Mouse (Mus musculus): ENCODE results near the gene Zcchc8.

Zcchc8 gene

DNA sequence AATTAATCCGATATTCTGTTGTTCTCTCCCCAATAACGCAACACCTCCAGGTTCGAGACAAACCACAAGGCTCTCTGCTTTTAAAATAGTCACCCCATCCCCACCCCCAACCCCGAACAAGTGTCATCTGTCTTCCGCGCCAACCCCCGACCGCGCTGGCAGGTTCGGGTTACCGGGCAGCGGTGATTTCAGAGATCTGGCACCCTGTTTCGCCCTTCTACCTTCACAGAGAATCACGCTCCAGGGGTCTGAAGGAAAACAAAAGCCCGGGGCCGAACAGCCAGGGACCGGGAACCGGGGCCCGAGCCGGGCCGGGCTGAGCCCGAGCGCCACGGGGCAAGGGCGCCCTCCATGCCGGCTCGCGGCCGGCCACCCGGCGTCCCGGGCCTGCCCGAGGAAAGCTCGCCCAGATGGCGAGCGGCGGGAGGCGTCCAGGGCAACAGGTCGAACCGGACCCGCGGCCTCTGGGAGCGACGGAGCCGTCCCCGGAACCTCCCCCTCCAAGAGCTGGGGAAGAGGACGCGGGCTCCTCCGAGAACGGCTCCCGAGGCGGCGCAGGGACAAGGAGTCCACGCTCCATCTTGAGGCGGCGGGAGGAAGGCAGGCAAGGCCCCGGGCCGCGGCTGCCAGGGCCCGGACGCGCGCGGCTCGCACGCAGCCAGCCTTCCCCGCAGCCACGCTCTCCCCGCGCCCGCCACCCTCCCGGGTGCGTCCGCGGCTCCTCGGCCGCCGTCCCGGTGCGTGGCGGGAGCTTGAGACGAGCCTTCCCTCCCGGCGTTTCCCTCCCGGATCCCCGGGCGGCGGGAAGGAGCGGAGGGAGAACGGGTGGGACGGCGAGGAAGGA lies 37.3 kb downstream of the Zcchc8 start:
- DNase-seq = peak; percentile 72

DNA sequence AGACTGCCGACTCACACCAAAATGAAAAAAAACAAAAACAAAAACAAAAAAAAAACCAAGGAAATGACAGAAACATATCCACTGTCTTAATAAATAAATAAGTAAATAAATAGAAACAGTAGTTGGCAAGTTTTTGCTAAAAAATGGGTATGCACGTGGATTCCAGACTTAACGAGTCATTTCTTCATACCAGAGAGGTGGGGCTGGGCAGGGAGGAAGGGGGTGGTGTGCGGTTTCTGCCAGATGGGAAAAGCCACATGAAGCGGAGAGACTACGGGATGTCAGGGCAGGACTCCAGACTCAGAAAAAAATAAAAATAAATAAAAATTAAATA lies 37.9 kb downstream of the Zcchc8 start:
- DNase-seq = peak; percentile 37

DNA sequence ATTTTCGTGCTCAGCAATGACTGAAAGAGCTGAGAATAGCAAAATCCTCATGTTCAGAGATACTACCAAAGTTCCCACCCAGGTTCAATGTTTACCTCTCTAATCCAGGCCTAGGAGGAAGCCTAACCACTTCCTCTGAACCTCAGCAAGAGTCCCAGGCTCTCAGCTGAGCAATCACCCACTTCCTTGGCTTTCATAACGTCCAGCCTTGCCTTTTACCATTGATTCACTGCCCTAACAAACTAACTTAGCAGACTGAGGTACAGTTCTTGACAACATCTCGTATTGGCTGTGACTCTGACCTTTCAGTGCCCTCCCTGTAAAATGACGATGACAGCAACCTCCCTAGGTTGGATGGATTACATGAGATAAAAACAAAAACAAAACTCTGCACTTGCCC lies 38.5 kb downstream of the Zcchc8 start:
- no peak for DNase-seq

DNA sequence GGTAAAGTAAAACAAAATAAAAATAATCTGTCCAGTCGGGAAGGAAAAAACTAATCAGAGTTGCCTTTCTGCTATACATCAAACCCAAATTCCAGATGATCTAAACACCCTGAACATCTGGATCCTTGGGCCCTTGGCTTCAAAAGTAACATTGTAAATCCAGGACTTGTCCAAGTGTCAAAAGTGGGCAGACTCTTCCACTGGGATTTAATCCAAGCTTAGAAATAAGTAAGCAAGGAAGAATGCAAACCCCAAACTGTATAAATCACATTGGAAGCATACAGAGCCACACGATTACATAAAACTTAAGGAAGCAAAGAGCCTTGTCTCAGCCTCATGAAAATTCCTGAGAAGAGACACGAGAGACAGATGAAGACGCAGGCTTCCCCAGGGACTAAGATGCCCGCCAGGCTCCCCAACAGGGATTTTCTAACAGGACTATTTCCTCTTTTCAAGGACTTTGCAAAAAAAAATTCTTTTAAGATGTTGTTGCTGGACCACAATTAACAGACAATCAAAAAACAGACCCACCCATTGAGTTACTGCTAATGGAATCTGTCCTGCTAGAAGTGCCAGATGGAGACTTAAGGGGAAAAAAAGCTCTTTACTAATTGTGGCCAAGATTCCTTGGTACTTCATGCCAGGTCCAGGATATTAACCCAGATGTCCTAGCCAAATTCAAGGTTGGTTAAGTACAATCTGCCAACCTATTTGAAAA lies 41.2 kb downstream of the Zcchc8 start:
- DNase-seq = no peak

DNA sequence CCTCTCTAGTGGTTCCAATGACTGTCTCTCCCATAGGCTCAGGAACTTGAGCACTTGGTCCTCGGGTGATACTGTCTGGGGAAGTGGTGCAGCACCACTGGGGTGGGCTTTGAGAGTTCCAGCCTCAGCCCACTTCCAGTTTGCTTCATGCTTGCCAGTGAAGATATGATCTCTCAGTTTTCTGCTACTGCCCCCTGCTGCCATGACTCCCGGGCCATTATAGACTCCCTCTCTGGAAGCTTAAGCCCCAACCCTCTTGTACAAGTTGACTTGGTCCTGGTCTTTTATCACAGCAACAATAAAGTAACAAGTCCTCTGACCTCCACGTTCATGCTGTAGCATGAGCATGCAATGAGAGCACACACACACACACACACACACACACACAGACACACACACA lies 41.8 kb downstream of the Zcchc8 start:
- no peak for DNase-seq

DNA sequence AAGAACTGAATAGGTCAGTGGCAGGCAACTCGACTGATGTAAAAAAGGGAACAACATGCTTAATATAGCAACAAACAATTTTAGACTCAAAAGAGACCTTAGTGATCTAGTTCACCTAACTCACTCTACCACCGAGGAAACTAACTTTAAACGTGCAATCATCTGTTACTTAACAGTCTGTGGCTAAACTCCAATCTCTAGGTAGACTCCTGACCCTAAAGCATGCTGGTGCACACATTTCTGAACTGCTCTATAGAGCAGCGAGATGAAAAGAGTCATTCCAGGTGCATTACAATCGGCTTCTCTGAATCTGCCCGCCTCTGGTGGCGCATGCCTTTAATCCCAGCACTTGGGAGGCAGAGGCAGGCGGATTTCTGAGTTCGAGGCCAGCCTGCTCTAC lies 45.2 kb downstream of the Zcchc8 start:
- no peak for DNase-seq

DNA sequence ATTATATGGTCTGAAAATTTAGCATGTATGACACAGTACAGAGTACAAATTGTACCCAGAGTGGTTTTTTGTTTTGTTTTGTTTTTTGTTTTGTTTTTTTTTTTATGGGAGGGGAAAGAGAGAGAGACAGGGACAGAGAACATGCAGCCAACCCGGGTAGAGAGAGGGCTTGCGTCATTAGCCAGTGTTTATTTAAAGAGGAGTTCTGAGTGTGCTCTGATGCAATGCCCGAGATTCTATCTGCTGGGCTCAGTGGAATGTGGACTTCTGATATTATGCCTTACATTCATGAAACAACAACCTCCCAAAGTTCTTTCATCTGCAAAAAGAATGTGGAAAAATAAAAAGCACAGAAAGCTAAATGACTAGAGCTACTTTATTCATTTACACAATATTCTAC lies 45.7 kb downstream of the Zcchc8 start:
- DNase-seq = no peak

DNA sequence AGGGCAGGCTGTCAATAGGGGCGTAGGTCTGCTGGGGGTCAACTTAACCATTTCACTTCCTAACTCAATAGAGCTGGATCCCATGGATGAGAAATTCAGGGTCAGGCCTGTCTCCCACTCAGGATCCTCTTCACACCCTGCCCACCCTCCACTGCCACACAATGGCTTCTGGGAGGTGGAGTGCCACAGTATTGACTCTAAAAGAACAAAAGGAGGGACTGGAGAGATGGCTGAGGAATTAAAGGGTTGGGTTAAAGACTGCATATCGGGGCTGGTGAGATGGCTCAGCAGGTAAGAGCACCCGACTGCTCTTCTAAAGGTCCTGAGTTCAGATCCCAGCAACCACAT lies 49.5 kb downstream of the Zcchc8 start:
- DNase-seq = no peak

DNA sequence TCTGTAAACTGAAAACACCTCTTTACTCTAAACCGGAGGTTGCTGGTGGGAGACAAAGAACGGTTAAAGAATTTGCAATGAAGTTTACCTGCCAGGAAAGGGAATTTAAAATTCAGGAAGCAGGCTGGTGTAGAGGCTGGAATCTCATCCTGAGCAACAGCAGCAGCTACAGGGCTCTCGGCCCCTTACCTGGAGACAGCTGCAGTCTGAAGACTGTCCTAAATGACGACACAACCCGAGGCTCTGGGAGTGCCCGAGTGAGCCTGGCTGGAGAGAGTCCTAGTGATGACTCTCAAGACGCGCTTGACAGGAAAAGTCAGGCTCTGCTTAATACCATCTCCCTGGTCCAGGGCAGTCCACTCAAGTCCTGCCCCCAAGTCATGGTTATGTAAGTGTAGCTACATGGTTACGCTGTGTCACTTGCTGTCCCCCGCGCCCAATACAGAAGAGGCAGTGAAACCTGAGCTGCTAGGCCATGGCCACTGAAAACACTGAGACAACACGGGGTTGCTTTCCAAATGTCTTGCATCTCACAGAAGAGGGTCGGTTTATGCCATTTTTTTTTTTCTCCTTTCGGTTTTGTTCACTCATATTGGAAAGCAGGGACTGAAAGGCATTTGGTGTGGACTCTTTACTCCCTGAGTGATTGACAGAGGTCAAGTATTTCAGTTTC lies 50.0 kb downstream of the Zcchc8 start:
- DNase-seq = peak; percentile 27

DNA sequence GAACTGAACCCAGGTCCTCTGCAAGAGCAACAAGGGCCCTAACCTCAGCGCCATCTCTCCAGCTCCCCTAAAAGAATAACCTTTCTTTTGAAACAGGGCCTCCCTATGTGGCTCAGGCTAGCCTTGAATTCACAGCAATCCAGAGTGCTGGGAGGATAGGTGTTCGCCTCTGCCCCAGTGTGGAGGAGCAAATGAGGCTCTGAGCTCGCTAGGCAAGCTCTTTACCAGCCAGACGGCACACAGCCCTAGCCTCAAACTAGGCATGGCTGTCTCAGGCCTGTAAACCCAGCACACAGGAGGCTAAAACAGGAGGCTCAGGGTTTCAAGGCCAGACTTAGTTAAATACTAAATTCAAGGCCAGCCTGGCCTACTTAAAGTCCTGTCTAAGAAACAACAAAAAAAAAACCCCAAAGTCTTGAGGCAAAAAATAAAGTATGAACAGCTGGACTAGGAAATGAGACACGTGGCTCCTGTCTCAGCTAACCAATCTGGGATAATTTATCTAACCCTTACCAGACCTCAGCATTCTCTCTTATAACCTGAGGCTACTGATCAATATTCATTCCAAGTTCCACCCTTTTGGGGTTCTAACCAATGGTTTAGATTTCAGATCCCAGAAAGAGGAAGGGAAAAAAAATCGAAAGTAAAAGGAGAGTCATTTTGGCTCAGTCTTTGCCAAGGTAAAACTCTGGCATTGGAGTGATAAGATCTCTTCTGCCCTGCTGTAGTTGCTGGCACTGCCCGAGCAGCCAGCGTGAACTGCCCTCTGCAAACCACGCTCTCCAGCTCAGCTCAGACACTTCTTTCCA lies 50.7 kb downstream of the Zcchc8 start:
- DNase-seq = no peak

DNA sequence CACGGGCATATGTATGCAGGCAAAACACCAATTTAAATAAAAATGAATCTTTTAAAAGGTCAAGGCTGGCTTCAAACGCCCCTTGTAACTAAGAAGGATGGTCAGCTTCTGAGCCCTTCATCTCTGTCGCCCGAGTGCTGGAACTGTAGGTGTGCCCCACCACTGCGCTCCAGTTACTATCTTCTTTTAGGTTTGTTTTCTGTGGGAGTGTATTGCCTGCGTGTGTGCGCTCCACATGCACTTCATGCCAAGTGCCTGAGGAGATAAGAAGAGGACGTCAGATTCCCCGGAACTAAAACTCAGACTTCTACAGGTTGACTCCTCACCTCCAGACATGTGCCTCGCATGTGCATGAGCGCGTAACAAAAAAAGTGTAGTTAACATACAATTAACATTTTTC lies 53.0 kb downstream of the Zcchc8 start:
- DNase-seq = no peak

DNA sequence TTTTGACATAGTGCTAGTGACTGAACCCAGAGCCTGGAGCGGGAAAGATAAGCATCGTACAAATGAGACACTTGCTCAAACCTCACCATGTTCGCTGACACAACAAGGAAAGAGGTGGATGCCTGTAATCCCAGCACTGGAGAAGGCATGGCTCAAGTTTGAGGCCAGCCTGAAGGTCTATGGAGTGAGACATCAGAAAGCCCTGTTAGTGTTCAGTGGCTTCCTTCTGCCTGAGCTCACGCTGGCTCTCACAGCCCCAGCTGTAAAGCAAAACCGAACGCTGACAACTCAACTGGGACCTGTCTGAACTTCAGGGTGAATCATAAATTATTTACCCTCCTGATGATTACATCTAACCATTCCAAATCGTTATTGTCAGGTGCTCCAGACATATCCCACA lies 54.9 kb downstream of the Zcchc8 start:
- no peak for DNase-seq

DNA sequence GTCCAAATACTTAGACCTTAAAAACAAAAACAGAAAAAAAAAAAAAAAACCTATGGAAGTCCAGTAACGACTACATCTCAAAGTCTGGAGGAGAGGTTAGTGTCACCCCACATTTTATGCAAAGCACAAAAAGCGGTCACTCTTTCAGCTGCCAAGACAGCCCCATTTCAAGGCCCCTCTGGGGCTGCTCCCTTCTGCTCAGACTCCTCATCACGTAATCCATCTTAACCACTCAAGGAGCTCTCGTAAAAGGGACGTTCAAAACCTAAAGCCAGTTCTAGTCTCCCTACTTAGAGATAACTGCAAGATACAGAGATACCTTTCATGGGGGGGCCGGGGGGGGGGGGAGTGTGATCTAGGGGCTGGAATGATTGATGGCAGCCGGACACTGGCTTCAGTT lies 56.6 kb downstream of the Zcchc8 start:
- DNase-seq = no peak

DNA sequence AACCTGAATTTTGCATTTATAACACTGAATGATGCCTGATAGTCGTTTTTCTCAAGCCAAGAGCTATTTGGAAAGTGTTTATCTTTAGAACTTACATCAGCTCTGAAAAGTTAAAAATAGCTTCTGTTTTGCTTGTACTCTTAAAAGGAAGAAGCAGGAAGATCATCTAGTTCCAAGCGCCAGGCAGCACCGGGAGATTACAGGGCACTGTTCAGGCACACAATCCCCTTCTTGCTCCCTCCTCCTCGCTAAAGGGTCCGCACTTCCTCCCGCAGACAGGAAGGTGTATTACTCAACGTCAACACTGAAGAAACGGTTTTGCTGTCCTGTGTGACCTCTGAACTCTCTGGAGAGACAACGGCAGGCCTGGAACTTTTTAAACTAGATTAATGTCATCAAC lies 58.8 kb downstream of the Zcchc8 start:
- peak; percentile 53 for DNase-seq

DNA sequence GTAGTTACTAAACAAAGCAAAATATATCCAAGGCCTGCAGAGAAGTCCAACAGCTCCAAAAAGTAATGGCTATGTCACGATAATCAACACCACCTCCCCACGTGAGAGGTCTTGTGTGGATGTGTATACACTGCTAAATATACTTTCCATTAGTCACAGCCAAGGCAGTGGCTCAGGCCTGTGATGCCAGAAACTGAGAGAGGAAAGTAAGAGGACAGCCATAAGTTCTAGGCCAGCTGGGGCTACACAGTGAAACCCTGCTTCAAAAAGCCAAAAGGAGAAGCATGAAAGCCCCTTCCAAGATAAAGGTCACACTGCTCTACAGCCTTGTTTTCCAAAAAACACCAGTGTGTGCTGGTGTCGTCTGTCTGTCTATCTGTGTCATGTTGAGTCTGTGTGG lies 59.3 kb downstream of the Zcchc8 start:
- no peak for DNase-seq

DNA sequence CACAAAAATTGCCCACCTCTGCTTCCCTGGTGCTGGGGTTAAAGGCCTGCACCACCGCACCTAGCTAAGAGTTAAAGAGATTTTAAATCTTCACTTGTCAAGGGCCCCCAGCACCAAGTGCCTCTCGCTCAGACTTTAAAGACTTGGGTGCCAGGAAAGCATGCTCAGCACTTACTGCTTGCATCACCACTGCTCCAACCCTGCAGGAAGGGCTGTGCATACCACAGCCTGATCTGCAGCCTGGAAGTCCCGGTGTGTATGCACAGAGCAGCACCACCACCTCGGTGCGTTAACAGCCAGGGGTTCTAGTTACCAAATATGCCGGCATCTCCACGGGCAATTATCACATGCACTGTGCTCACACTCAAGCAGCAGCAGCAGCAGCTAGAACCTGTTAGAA lies 63.2 kb downstream of the Zcchc8 start:
- no peak for DNase-seq

DNA sequence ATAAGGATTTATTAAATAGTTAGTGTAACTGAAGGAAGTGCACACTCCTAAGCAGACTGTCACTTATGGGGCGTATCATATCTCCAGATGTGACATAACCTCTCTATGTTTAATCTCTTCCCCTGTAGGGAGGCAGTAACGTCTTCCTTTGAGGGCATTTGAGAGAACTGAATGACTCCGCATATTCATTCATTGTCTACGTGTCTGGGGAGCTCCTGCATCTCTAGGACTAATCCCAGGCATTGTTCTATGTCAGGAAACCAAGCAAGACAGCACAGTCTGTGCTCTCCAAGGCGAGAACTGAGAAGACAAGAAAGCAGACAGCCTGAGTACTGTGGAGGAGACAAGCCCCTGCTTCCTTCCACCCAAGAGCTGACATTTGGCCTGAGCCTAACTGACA lies 66.0 kb downstream of the Zcchc8 start:
- no peak for DNase-seq

DNA sequence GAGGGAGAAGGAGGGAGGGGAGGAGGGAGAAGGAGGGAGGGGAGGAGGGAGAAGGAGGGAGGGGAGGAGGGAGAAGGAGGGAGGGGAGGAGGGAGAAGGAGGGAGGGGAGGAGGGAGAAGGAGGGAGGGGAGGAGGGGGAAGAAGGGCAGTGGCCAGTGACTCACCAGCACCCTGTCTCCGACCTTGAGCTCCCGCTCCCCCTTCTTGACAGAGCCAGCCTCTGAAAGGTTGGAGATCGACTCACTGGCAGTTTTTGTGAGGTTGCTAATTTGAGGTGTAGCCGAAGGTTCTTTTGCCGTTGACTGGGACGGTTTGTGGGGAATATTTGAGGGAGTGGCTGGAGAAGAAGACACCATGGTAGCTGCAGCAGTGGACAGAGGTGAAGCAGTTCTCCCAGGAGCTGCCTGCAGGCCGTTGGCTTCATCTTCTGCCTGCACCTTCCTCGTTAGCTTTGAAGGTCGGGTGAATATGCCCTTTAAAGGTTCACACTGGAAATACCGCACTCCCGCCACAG lies 67.6 kb downstream of the Zcchc8 start:
- no peak for DNase-seq

DNA sequence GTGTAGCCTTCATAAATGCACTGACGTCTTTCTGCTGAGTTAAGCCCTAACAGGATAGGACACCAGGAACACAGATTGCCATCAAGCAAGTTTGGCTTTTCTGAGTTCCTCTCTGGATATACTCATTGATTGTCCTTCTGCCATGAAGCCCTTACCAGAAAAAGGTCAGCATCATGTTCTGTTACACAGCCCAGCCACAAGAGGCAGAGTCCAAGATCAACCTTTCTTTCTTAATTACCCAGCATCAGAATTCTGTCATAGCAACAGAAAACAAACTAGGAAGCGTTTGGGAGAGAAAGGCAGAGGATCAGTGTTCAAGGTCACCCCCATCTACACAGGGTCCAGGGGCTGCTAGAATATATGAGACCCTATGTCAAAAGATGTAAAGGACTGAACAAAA lies 70.1 kb downstream of the Zcchc8 start:
- DNase-seq = no peak

Data from kidney, postnatal 14 days (tissue).